Mouse (Mus musculus): ENCODE measurements around the gene Zfp715.

DNA sequence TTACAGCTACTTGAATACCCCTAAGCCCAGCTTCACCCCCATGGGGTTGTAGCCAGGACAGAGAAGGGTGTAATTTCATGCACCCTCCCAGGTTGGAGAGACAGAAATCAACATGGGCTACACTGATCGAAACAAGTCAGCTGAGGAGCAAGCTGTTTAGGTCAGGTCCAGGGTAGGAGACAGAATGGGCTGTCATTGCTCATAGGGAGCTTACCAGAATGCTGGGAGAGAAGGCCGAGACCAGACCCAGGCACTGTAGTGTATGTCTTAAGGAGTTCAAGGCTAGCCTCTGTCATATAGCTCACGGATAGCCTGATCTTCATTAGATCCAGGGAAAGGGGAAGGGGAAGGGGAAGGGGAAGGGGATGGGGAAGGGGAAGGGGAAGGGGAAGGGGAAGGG, 30.6 kb downstream of the Zfp715 start:
- TF ChIP-seq EP300 (IDR thresholded peaks at IDR 0.05), result no peak
- no peak for TF ChIP-seq CTCF (IDR thresholded peaks at IDR 0.05)
